Mouse (Mus musculus) lung, adult 2 months (tissue): ENCODE data around the gene Dnah17. TPM values are rescaled to one million over a fixed set of nuclear protein-coding genes. Genes with fewer than 3 reads are reported as not detected.

Source experiments
- DNase-seq: peaks from one replicate; pipeline ENCODE4 v3.0.0; 2022
- H3K4me1 ChIP-seq: fragments of 200-500 bp; 2 replicates; pipeline ENCODE4 v1.6.1; 2011; ENCODE audit warnings: low read length; ENCODE audit not compliant: control insufficient read depth, insufficient read depth
- H3K4me3 ChIP-seq: fragments of 200-500 bp; replicated peaks from 2 replicates; pipeline ENCODE3; 2011; ENCODE audit warnings: low read depth, mild to moderate bottlenecking, control low read depth, low read length; ENCODE audit errors: extremely low read depth
- CTCF ChIP-seq: fragments of 200-500 bp; IDR thresholded peaks from 2 replicates; pipeline ENCODE4 v1.5.1; 2011; ENCODE audit warnings: mild to moderate bottlenecking, low read length, control low read depth; ENCODE audit not compliant: insufficient read depth
- POLR2A ChIP-seq: fragments of 200-500 bp; IDR thresholded peaks from 2 replicates; pipeline ENCODE4 v1.6.1; 2011; ENCODE audit warnings: low read depth, mild to moderate bottlenecking, control low read depth, low read length, borderline replicate concordance; ENCODE audit errors: extremely low read depth
- WGBS: fragments of 180-500 bp; shearing (Covaris S2); methylation state at CpG from one replicate; pipeline ENCODE4 v1.1.7; 2018; 5-methylcytosine and 5-hydroxymethylcytosine counted together
- polyA plus RNA-seq: library from polyadenylated mRNA; depleted of rRNA; stranded (reverse); fragments of >200 nt; gene quantifications from 2 replicates; pipeline ENCODE4 v1.2.3, GENCODE M21; 2012

The Dnah17 gene
- polyA plus RNA-seq, 1 experiment = 0.18 TPM

DNA sequence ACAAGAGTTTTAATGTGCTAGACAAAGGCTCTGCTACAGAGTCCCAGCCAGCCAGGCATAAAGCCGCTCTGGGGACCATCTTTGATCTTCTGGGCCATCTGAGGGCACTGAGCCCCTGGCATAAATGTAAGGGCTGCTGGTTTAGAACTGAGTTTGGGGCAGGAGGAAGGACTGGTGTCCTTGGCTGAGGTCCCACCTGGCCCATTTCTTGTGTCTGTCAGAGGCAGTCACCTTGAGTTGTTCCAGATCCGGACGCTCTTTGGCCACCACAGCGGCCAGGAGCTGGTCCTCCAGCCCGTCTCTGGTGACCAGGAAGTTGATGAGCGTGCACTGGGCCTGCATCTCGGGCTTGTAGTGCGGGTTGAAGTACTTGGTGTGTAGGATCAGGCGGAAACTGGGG, 87.6 kb downstream of the Dnah17 start:
- DNase-seq = no peak
- TF ChIP-seq POLR2A (no peak), CTCF (no peak)
- no peak overlapping the region for H3K4me3 ChIP-seq
- H3K4me1 ChIP-seq = no peaks in the 10 kb centered on the region
- 75% methylated on average over 9 of the region's 9 CpGs for whole genome bisulfite sequencing

DNA sequence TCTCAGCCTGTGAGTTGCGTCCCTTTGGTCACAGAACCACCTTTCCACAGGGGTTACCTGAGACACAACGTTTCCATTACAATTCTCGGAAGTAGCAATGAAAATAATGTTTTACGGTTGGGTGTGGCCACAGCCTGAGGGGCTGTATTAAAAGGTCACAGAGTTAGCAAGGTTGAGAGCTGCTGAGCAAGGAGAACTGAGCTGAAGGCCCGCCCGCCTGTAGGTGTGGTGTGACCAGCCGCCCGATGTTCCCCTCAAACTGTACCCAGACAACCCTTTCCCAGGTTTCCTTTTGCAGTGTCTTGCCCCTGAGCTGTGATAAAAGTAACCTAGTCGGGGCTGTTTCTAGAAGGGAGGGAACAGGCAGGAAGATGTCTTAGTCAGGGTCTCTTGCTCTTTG, 95.4 kb downstream of the Dnah17 start:
- 44% methylated on average over 9 of the region's 9 CpGs for WGBS
- TF ChIP-seq CTCF = no peak
- no peak for TF ChIP-seq POLR2A
- no peaks in the 10 kb centered on the region for H3K4me1 ChIP-seq
- no peak overlapping the region for H3K4me3 ChIP-seq
- no peak for DNase-seq

DNA sequence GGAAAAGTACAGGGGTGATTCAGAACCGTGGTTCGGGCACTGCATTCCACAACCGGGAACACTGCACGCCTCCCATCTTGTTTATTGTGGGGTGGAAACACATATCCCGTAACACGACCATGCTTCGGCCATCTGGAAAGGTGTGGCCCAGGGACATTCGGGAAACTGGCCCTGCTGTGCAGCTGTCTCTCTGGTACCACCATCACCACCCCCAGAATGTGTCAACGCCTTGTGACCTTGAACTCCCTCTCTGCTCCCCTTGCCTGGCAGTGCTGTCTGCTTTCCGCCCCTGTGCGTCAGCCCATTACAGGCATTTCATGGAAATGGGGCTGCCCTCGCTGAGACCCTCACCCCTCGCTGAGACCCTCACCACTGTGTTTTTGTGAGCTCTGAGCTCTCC, 96.0 kb downstream of the Dnah17 start:
- Histone ChIP-seq H3K4me1 (no peaks in the 10 kb centered on the region), H3K4me3 (no peak overlapping the region)
- 59% methylated on average over 13 of the region's 13 CpGs for WGBS
- DNase-seq = no peak
- TF ChIP-seq POLR2A (no peak), CTCF (no peak)

DNA sequence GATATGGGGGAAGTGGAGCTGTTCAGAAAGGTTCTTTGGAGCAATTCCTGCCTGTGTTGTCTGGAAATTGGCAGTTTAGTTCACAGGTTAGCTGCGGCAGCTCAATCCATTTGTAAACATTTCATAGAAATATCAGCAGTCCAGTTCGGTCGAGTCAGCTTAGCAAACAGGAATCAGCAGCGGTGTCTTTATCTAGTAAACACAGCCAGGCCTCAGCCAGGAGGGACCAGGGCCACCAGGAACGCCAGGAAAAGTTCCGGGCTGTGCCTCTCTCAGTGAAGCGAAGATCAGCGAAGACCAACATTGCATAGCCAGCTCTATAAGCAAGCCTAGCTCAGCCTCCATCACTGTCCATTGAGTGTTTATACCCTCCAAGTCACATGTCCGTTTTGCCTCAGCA, 99.3 kb downstream of the Dnah17 start:
- Histone ChIP-seq H3K4me3 (no peak overlapping the region), H3K4me1 (no peaks in the 10 kb centered on the region)
- WGBS = 86% methylated on average over 9 of the region's 9 CpGs
- TF ChIP-seq CTCF = no peak
- TF ChIP-seq POLR2A = no peak
- no peak for DNase-seq

DNA sequence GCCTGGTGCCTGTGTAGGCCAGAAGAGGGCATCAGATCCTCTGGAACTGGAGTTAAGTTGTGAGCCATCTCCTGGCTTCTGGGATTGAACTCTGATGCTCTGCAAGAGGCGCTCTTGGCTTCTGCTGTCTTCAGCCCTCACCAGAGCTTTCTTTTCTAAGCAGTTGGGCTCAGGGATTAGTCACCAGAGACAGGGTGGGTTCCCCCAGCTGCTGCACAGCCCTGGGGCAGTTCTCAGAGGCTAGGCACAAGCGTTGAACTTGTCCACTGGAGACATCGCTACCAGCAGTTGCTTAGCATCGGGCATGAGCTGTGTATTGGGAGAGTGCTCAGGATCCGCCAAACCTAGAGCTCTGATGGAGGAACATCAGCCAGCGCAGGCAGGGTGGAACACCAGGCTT, 101.3 kb downstream of the Dnah17 start:
- WGBS = 95% methylated on average over 6 of the region's 6 CpGs
- H3K4me1 ChIP-seq = no peaks in the 10 kb centered on the region
- DNase-seq = no peak
- no peak overlapping the region for H3K4me3 ChIP-seq
- TF ChIP-seq CTCF (no peak), POLR2A (no peak)

DNA sequence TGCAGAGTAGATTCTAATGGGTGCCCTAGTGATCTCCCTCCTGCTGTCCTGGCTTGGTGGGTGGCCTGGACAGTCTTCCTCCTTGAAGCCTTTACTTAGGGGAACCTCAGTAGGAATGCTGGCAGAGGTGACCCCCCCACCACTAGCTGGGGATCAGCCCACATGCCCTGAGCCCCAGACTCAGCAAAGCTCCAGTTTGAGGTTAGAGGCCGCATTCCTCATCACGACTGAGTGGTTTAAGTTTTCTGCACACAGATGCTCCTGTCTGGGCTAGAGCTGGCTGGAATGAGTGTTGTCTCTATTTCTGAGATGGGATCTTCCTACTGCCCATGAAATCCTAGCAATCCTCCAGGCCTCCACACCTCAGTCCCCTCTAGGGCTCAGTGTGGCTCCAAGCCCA, 106.3 kb downstream of the Dnah17 start:
- no peak for TF ChIP-seq POLR2A
- no peak for TF ChIP-seq CTCF
- Histone ChIP-seq H3K4me3 (no peak overlapping the region), H3K4me1 (no peaks in the 10 kb centered on the region)
- DNase-seq = no peak
- WGBS = 71% methylated on average over 2 of the region's 2 CpGs

DNA sequence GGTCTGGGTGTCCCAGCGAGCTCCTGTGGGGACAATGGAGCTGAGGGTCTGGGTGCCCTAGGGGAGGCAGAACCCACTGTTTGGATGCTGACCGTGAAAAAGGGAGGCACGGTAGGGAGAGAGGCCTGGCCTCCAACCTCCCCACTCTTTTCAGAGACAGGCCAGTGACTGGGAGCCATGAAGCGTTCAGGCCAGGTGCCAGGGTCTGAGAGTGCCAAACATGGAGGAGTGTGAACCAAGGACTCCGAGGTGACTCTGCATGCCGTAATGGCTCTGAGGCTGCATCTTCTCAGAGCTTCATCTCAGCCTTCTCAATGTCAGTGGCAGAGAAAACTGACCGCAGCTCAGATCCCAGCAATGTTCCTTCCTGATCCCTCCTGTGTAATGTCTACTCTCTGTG, 107.0 kb downstream of the Dnah17 start:
- 81% methylated on average over 7 of the region's 7 CpGs for WGBS
- no peak for DNase-seq
- no peaks in the 10 kb centered on the region for H3K4me1 ChIP-seq
- TF ChIP-seq POLR2A = no peak
- no peak for TF ChIP-seq CTCF
- H3K4me3 ChIP-seq = no peak overlapping the region

DNA sequence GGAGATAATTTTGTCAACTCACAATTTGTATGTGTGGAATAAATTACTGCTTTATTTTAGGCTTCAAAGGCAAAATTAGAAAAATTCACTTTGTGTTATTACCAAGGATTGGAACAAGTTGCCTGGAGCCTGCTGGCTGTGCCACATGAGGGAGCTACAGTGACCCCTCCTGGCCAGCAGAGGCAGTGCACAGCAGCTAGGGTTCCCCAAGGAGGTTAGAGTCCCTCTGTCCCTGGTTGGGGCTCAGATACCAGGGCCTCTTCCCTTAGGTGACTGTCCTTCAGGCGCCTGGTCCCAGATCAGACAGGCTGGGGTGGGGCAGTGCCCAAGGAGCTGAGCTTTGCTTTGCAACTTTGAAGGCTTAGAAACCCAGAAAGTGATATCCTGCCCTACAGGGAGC, 108.6 kb downstream of the Dnah17 start:
- Histone ChIP-seq H3K4me3 (no peak overlapping the region), H3K4me1 (no peaks in the 10 kb centered on the region)
- WGBS = 56% methylated on average over 1 of the region's 1 CpGs
- peak; percentile 71 for DNase-seq
- TF ChIP-seq POLR2A (no peak), CTCF (peak; percentile 96)

DNA sequence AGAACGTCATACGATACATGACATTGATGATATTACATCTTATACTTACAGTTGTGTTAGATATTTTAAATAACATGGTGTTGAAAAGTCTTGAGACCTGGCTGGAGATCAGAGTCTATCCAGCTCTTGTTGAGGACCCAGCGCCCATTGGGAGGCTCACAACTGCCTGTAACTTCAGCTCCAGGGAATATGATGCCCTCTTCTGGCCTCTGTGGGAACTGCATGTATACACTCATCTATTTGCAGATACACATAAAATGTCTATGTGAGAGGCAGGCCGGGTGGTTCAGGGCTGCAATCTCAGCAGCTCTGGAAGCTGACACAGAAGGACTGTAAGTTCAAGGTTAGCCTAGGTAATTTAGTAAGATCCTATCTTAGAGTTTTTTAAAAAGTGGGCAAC, 112.1 kb downstream of the Dnah17 start:
- 97% methylated on average over 4 of the region's 4 CpGs for WGBS
- no peak overlapping the region for H3K4me3 ChIP-seq
- TF ChIP-seq CTCF (peak; percentile 30; the same call in 1 of the 2 replicates), POLR2A (no peak)
- peaks cover 4% of the 10 kb centered on the region; the same call in 1 of the 2 replicates for H3K4me1 ChIP-seq
- DNase-seq = no peak

DNA sequence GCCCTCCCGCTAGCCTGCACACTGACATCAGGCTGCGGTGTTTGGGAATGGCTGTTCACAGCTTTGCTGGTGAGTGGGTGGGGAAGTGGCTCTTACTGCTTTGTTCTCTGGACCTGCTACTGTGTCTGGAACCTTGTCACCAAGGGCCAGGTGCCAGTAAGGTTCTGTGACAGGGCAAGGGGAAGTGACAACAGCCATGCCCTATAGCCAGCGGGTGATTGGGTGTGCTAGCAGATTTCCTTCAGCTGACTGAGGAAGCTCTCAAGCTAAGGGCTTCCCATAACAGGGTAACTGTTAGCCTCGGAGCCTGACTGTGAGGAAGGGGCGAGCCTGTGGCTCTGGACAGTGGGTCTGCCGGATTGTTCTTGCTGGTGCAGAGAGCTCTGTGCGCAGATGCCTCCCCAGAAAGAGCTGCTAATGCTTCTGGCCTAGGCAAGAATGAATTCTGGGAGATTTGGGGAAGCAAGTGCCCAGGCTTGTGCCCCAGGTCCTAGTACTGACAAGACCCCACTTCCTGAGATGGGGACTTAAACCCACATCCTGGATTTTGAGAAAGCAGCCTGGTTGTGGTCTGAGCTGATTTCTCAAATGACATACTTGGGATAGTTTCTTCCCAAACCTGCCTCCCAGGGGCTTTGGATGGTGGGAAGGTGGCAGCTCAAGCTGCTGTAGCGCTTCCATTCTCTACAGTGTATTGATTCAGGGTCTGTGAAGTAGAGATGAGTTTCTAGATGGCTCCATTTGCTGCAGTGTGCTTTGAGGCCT, 114.9 kb downstream of the Dnah17 start:
- Histone ChIP-seq H3K4me3 (no peak overlapping the region), H3K4me1 (peaks cover 6% of the 10 kb centered on the region)
- whole genome bisulfite sequencing = 83% methylated on average over 8 of the region's 8 CpGs
- DNase-seq = no peak
- TF ChIP-seq POLR2A (no peak), CTCF (no peak)

DNA sequence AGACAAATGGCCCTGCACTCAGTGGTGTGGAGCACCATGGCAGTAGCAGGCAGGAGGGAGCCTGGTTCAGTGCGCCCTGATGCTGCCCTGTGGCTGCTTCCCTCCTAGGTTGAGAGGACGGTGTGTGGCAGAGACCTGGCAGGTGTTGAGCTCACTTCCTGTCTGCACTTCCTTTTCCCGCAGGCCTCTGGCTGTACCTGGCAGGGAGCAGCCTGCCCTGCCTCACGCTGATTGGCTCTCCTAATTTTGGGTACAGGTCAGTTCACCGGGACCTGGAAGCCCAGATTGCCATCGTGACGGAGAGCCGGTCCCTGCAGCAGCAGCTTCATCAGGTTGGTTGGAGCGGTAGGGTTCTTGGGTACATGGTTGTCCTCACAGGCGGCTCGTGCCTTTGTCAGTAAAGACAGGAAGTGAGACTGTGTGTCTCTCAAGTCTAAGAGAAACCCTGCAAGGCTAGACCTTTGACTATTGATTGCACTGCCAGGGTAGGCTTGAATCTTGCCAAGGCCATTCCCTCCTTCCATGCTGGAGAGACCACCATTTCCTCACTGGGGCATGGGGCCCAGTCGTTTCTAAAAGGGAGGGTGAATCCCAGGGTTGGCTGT, 115.9 kb downstream of the Dnah17 start:
- Histone ChIP-seq H3K4me1 (peaks cover 8% of the 10 kb centered on the region), H3K4me3 (no peak overlapping the region)
- TF ChIP-seq POLR2A (no peak), CTCF (no peak)
- no peak for DNase-seq
- WGBS = 71% methylated on average over 12 of the region's 12 CpGs
